Mouse (Mus musculus) kidney, postnatal 4 days (tissue): ENCODE results near the gene Igtp.
"Not testable (repeated sequence)": the region's sequence is repeated elsewhere in the genome, so short reads cannot be mapped to it uniquely, and the experiment has no call there.

ENCODE experiments used
- DNase-seq, 2 experiments: peaks; one replicate each; pipeline ENCODE4 v3.0.0; 2021; ENCODE audit warnings: mixed read lengths in 2 of 2

Gene Igtp

DNA sequence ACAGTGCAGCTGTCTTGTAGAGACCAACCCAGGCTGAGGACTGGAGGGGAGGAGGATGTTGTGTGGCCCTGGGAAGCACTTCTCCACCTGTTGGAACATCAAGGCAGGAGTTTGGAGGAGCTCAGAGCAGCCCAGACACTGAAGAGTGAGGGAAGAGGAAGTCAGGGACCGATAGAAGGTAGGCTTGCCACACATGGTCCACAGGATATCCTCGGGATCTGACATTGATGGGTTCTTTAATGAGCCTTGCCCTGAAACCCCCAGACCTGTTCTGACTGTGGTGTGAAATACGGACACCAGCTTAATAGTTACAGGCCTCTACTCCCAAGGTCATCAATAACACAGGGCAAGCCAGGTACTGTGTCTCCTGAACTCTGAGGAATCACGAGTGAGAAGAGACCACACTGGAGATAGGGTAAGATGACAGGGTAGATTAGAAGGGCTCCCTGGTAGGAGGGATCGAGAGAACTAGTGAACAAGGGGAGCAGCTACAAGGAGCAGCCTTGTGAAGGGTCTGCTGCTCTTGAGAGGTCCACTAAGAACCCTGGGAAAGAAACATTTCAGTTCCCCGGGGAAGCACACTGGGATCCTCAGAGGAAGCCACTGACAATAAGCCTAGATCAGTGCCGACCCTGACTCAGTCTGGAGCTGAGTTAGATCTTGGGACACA lies 14.5 kb downstream of the Igtp start:
- DNase-seq, result no peak

DNA sequence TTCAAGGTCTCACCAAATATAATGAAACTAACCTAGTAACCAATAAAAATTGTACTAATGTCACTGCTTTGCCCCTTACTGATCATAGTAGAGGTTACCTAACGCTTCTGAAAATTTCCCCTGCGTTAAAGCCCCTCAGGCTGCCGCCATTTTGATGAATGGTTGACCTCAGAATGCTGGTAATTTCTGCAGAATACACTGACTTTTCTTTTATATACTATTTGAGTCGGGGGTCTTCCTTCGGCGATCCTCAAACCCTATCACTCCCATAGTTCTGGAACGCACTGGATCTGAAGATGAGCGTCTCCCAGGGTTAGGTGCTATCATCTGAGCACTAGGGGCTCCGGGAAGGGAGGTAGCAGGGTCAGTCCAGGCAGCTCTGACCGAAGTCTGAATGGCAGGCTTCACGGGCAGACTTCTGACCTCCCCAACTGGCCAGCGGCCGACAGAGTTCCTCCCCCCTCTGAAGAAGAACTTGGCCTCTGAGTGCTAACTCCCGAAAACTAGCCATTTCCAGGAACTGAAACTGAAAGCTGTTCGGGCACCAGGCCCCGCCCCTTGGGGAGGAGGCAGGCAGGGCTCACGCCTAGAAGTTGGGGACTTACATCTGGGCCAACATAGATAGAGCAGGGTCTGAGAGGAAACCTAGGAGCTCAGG lies 15.2 kb downstream of the Igtp start:
- peak; percentile 86 to 91 for DNase-seq

DNA sequence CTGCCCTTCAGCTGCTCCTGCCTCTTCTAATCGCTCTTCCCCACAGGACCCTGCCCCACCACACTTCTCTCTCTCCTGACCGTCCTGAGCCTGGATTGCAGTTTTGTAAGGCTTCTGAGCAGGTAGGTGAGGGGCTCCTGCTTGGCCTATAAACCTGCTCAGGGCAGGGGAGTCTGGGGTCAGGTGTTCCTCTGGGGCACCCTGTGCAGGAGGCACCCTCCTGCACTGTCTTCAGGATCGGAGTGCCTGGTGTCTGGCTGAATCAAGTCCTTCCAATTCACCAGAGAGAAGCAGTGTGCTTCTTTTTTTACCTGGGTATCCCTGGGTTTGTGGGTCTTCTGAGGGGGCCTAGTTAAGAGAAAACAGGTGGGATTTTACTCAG lies 15.7 kb downstream of the Igtp start:
- DNase-seq, result peak in 1 of 2 experiments; percentile 24

DNA sequence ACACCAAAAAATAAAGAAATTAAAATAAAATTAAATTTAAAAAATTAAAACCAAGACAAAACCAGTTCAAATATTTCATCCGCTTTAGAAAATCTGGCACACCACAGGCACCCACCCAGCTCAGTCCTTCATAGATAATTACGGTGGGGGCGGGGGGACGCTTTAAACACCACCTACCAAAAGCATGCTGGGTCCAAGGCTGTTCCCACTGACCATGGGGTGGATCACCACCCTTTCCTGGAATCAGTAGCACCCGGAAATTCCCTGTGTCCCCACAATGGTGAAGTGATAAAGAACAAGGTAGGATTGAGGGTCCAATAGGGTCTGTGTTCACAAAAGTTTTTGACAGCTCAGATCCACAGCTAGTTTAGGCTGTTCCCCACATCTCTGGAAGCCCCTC lies 16.5 kb downstream of the Igtp start:
- DNase-seq, result no peak

DNA sequence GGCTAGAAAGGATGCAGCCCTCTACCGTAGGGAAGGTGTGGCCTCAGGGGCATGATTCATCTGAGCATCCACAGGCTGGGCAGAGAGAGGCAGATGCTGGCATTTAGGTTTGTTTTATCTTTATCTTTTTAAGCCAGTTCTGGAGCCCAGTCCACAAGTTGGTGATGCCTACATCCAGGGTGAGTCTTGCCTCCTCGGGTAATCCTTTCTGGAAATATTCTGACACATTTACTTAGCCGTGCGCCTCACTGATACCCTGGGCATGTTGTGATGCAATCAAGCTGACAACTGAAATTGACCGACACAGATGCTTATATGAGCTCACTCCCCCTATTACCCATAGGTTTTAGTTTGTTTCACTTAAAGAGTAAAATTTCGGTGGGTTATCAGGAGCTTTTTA lies 17.5 kb downstream of the Igtp start:
- no peak for DNase-seq

DNA sequence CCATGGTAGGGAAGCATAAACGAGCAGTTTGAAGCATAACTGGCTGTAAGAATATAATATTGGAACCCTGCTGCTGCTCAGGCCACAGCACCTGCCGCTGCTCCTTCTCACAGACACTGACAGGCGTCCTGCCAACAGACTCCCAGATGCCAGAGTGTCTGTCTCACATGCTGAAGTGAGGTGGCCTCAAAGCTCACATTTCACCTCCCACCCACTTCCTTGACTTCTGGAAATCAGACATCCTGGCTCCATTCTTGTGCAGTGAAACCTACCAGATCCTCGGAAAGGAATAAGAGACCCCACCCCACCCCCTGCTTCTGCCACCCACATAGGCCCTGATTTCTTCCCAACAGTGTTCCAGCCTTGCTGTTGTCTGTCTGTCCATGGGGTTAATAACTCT lies 24.4 kb downstream of the Igtp start:
- peak; percentile 31 to 50 for DNase-seq

DNA sequence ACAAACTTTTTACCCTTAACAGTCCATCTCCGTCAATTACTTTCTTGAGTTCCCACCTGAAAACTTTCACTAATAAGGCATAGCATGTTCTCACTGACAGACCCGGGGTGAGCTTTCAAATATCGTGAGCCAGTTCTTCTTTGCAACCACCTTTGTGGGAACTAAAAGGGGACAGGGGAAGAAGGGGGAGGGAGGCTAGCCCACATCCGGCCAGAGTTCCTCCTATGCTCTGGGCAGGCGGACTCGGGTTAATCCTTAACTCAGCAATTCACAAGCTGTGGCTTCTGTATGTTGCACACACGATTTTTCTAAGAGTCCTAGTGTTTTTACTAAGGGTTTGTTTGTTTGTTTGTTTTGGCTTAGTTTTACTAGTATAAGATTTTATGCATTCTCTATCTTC lies 25.0 kb downstream of the Igtp start:
- DNase-seq, result peak; percentile 63 to 80

DNA sequence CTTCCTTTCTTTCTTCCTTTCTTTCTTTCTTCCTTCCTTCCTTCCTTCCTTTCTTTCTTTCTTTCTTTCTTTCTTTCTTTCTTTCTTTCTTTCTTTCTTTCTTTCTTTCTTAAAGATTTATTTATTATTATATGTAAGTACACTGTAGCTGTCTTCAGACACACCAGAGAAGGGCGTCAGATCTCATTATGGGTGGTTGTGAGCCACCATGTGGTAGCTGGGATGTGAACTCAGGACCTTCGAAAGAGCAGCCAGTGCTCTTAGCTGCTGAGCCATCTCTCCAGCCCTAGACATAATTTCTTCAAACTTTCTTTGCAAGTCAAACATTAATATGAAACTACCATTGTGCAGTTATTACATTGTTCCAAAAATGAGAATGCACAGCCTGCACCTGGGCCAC lies 25.5 kb downstream of the Igtp start:
- DNase-seq, result not testable (repeated sequence)

DNA sequence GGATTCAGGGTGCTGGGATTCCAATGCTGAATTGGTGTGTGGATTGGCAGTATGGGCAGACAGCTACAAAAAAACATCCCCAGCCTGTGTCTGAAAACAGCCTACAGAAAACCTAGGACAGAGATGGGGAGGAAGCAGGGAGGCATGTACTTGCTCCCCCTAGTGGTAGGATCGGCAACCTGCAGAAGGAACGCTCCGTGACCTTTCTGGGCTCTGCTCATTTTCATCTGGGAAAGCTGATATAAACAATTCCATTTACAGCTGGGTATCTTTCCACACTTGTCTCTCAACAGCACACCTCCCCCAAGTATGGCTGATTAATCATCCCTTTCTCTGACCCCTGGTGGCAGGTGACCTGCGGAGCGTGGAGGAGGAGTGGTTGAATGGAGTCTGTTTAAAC lies 26.3 kb downstream of the Igtp start:
- peak; percentile 86 to 88 for DNase-seq

DNA sequence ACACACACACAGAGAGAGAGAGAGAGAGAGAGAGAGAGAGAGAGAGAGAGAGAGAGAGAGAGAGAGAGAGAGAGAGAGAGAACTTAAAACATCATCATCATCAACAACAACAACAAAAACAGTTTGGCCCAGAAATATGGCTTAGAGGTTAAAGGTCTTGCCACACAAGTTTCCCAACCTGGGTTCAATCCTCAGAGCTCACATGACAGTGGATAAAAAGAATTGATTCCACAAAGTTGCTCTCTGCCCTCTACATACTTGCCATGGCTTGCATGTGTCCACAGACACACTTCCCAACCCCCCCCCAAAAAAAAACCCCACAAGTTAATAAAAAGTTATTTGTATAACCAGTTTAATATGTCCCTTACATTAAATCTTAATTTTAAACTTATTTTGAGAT lies 27.1 kb downstream of the Igtp start:
- DNase-seq, result no peak

DNA sequence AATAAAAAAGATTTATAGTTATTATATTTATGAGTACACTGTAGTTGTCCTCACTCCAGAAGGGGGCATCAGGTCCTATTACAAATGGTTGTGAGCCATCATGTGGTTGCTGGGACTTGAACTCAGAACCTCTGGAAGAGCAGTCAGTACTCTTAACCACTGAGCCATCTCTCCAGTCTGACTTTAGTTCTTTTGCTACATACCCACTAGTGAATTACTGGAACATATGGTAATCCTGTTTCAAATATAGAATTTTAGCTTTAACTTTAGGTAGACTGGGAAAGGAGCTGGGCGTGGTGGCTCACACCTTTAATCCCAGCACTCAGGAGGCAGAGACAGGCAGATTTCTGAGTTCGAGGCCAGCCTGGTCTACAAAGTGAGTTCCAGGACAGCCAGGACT lies 28.7 kb downstream of the Igtp start:
- DNase-seq, result not testable (repeated sequence)

DNA sequence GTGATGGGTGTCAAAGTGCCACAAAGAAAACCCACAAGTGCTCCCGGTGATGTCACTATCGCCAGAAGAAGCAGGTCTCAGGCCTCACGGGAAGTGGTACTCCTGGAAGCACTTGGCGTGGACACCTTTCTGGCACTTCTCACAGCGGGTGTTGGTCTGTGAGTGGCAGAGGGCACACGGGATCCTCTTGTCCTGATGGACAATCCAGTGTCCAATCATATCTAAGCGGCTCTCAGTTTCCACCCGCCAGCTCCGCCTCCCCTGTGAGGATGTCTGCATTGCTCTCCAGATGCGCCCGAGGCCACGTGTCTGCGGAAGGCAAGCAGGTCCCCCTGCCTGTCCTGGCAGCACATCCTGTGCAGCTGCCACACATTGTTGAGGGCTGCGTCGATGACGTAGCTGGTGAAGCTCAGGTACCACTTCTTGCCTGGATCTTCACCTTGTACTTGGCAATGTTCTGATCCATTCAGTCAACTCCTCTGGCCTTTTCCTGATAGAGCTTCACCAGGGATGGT lies 31.1 kb downstream of the Igtp start:
- DNase-seq, result no peak

DNA sequence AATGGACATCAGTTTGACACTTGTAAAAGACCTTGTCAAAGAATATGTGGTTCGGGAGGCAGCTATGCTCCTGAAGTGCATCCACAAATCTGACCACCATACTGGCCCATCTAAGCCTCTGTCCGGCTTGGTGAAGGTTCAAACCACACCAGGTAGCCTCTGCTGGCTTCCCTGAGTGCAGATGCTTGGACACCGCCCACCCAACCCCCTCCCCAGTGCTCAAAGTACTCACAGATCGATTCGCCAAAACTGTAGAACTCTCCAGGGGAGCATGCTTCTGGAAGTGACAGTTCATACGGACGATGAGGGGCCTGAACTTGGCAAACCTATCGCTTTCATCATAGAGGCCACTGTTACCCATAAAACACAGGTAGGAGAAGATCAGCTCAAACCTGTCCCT lies 31.8 kb downstream of the Igtp start:
- no peak for DNase-seq

DNA sequence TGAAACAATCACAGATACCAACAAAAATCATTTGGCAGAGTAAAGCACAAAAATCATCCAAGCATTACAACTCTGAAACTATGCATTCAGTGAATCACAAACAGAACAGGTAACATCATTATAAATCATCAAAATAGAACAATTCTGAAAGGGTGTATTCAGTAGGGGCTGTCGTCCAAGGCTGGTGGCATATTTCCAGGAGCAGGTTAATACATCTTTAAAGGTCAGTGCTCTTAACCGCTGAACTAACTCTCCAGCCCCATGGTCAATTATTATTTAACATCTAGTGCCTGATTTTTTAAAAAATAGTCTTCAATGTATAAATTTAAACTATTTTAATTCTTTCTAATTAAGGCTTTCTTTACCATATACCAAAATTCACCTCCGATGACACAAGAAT lies 35.2 kb downstream of the Igtp start:
- not testable (repeated sequence) for DNase-seq

DNA sequence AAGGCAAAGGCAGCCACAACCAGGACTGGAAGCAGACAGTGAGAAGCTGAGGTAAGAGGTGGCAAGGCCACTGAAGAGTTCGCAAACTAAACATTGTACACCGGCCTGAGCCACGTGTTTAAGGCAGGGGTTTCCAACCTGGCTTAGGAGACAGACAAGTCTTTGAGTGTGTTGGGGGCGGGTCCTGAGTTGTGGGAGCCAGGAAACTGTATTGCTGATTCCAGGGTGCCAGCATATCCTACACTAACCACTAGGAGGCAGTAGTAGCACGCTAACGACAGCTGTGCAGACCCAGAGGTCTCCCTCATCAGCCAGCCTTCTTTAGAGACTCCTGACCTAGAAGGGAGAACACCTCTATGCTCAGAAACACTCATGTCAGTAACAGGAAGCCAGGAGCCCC lies 35.8 kb downstream of the Igtp start:
- peak; percentile 21 to 48 for DNase-seq

DNA sequence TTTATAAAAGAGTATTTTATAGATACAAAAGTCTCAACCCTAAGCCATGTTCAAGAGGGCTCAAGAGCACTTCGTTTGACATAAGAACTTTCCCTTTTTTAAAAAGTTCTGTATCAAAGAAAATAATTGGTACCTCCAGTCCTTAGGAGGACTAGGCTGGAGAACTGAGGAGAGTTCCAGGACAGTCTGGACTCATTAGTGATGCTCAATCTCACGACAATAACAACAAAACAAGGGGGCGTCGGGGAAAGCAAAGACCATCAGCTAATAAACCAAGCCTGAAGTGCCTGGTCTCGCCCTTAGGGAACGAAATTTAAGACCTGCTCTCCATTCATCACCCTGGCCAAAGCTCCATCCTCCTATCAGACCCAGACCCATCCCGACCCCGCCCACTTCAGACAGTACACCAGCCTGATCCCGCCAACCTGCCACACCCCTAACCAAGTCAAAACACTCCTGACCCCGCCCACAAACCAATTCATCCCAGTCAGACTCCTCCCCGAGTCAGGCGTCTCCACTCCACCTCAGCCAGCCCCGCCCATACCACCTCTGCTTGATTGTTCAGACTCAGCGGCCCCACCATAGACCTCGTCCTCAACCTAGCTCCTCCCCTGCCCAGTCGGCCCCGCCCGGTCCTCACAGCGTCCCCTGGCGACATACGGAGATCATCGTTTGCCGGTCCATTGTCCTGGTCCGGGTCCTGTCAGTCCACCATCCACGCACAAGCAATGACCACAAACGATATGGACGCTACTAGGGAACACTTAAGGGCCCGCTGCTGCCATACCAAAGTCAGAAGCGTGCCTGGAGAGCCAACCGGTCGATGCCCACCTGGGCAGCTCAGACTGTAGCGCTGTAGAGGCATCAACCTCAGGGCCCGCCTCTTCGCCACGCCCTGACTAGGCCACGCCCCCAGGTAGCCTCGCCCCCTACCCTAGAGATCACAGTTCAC lies 39.8 kb downstream of the Igtp start:
- DNase-seq, result peak; percentile 77 to 87

DNA sequence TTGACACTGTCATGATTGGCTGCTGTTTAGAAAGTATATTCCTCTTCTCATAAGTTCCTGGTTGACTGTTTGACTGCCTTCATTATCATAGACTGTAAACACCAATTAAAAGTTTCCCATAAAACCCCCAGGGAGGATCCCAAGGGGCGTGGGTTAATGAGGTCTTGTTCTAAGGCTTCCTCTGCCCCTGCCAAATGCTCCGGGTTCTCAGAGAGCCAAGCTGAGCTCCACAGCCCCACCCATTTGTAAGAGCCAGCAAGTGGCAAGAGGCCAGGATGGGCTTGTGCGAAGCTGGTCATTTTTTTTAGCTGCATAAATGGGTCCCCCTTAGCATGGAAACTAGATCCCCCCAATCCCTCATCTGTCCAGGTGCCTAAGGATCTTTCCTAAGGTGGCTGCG lies 47.9 kb downstream of the Igtp start:
- DNase-seq, result peak in 1 of 2 experiments; percentile 13

DNA sequence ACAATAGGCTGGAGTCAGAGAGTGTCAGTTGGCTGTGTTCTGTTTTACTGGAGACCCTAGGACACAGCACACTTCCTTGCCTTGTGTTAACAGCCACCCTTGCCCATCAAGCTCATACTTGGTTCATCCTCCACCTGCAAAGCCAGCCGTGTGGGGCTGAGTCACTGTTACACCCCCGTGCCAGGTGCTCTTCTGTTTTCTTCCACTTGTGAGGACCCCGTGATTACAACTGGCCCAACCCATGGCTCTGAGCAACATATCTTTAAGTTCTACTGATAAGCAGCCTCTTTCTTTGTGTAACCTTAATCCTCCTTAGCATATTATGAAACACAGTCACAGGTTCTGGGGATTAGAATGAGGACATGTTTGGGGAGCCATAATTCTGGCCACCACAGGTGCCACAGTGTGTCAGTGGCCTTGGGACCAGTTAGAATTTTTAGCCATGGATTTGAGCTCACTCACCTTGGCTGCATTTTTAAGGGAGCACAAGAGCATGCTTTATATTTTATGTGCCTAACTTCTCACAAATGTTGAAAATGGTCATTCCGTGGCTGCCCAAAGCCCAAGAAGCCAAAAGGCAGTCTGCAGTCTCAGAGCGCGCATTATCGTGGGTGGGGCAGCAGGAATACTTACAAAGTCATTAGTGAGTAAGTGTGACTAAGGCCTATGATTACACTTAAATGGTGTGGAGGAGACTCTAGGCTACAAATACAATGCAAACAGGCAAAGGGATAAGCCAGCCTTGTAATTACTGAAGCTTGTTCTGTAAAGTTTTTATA lies 50.0 kb downstream of the Igtp start:
- no peak for DNase-seq

DNA sequence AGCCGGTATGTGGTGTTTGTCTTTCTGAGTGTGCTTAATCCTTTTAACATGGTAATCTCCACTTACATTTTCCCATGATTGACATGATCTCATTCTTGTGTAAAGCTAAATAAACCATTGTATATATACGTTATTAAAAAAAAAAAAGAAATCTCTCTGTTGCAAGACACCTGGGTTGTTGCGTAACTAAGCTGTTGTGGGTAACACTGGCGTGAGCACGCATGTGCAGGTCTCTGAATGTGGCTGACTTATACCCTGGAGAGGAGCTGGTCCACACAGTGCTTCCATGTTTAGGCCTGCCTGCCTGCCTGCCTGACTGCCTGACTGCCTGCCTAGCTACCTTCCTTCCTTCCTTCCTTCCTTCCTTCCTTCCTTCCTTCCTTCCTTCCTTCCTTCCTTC lies 51.2 kb downstream of the Igtp start:
- no peak for DNase-seq

DNA sequence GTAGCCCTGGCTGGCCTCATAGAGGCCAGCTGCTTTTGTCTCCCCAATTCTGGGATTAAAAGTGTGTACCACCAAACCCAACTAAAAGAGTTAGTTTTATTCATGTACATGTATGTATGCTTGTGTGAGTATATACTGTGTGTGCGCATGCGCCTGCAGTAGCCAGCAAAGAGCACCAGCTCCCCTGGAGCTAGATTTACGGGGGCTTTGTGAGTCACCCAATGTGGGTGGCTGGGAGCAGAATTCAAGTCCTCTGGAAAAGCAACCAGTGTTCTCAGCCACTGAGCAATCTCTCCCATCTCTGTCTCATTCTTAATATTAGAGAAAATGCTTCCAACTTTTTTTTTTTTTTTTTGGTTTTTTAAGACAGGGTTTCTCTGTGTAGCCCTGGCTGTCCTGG lies 55.1 kb downstream of the Igtp start:
- no peak for DNase-seq
